16 mouse cellular contexts compared by ENCODE assay signal in the genomic region with DNA sequence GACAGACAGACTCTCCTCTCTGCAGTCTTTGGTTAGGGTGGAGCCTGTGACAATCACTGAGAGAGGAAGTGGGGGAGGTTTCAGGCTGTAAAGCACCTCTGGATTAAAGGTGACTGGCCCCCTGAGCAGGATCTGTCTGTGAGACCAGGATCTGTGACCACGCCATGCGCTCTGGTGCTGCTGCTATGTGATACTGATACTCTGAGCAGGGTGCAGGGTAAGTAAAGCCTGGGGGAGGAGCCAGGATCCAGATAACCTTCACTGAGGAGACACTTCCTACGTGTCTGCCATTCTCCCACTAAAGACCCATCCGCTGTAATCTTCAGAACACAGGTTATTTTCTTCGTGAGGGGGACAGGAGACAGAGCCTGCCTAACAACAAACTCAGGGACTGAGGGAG. TPM values are rescaled to one million over a fixed set of nuclear protein-coding genes. Genes with fewer than 3 reads are reported as not detected.
A peak's percentile ranks its signal among the peaks of the same experiment; 100 is the strongest.
DNase-seq lines count a peak whose midpoint lies in the region; ATAC-seq and TF ChIP-seq lines count a peak whose summit lies in the region.
"Had no signal": no experiment of that assay in that cellular context is flagged by ENCODE, and none has a peak within 500 bp of the region (broad histone marks: within the 10 kb centered on the region; RNA-seq: fewer than 3 reads in every experiment).

No protein-coding gene starts in this region.

- no peak for DNase-seq in heart, adult 2 months
- no peak for DNase-seq in kidney, postnatal 14 days
- no peak for DNase-seq in embryonic facial prominence, embryonic 14.5 days (ENCODE audit: low spot score)
- DNase-seq in naive thymus-derived CD4-positive, alpha-beta T cell, adult 2 months (ENCODE audit: low read depth) = peak; percentile 31
- DNase-seq in right cerebral cortex, postnatal 14 days = no peak
- DNase-seq in forebrain, embryonic 10.5 days (ENCODE audit: extremely low spot score, low spot score) = no peak
- DNase-seq: adrenal gland, postnatal 36 days; cerebellum, adult 11-12 months; left cerebral cortex, postnatal 4 days; retina, postnatal 1 day; thymus, postnatal 4 days had no signal

- no peaks in the 10 kb centered on the region; the same call in 1 of the 2 replicates for H3K79me2 ChIP-seq in heart, adult 2 months (replicated peaks; ENCODE audit: control insufficient read depth, insufficient read depth, low read length)

- ATAC-seq in heart, embryonic 12.5 days (ENCODE audit: insufficient number of reproducible peaks, low FRiP score) = 0 out of 2 replicates have a peak, but pooled peaks have one; percentile 38
- peak; percentile 43; the same call in 1 of the 2 replicates for ATAC-seq in kidney, embryonic 16.5 days (ENCODE audit: low FRiP score, low TSS enrichment)
- ATAC-seq in embryonic facial prominence, embryonic 14.5 days (ENCODE audit: low read depth) = peak; percentile 24; the same call in 1 of the 2 replicates

- H3K4me1 ChIP-seq in heart, embryonic 12.5 days (replicated peaks) = peaks cover 52% of the 10 kb centered on the region
- peaks cover 11% of the 10 kb centered on the region for H3K4me1 ChIP-seq in heart, adult 2 months (ENCODE audit: control insufficient read depth, insufficient read depth, low read length)
- H3K4me1 ChIP-seq in kidney, embryonic 16.5 days (ENCODE audit: insufficient read depth, low read length) = peaks cover 59% of the 10 kb centered on the region
- H3K4me1 ChIP-seq in embryonic facial prominence, embryonic 14.5 days (ENCODE audit: control insufficient read depth, insufficient read depth, low read length) = peaks cover 17% of the 10 kb centered on the region
- peaks cover 67% of the 10 kb centered on the region for H3K4me1 ChIP-seq in forebrain, embryonic 10.5 days

- no peak for TF ChIP-seq EP300 in heart, adult 2 months (IDR thresholded peaks at IDR 0.05; ENCODE audit: insufficient read depth, low read depth, low read length)

- peaks cover 4% of the 10 kb centered on the region; the same call in 1 of the 2 replicates for H3K36me3 ChIP-seq in heart, embryonic 12.5 days
- H3K36me3 ChIP-seq in heart, adult 2 months (ENCODE audit: control insufficient read depth, insufficient read depth, low read length) = no peaks in the 10 kb centered on the region
- H3K36me3 ChIP-seq in kidney, embryonic 16.5 days (ENCODE audit: insufficient read depth, low read length) = 0 out of 2 replicates have a peak, but pooled peaks cover 3% of the 10 kb centered on the region
- no peaks in the 10 kb centered on the region for H3K36me3 ChIP-seq in embryonic facial prominence, embryonic 14.5 days (ENCODE audit: control insufficient read depth, insufficient read depth, low read length)
- peaks cover 3% of the 10 kb centered on the region for H3K36me3 ChIP-seq in forebrain, embryonic 10.5 days (replicated peaks)

- H3K4me3 ChIP-seq in heart, embryonic 12.5 days = no peak overlapping the region
- H3K4me3 ChIP-seq in heart, adult 2 months = no peak overlapping the region
- no peak overlapping the region for H3K4me3 ChIP-seq in kidney, embryonic 16.5 days (ENCODE audit: low read length)
- H3K4me3 ChIP-seq in embryonic facial prominence, embryonic 14.5 days (ENCODE audit: low read depth, low read length) = no peak overlapping the region
- no peak overlapping the region for H3K4me3 ChIP-seq in forebrain, embryonic 10.5 days
- H3K4me3 ChIP-seq: layer of hippocampus, adult 2 months; myocyte had no signal

- peak overlapping the region; percentile 10; the same call in 1 of the 2 replicates for H3K4me2 ChIP-seq in heart, embryonic 12.5 days
- H3K4me2 ChIP-seq in kidney, embryonic 16.5 days (replicated peaks; ENCODE audit: low read depth, low read length) = no peak overlapping the region
- no peak overlapping the region for H3K4me2 ChIP-seq in embryonic facial prominence, embryonic 14.5 days (ENCODE audit: low read depth, low read length)
- H3K4me2 ChIP-seq: midbrain, embryonic 11.5 days had no signal

- TF ChIP-seq POLR2A in heart, adult 2 months (IDR thresholded peaks at IDR 0.05; ENCODE audit: insufficient read depth, low read depth, low read length) = no peak

- no peaks in the 10 kb centered on the region for H3K9me3 ChIP-seq in heart, embryonic 12.5 days (replicated peaks)
- no peaks in the 10 kb centered on the region for H3K9me3 ChIP-seq in kidney, embryonic 16.5 days (ENCODE audit: low read length)
- no peaks in the 10 kb centered on the region for H3K9me3 ChIP-seq in embryonic facial prominence, embryonic 14.5 days (ENCODE audit: control insufficient read depth, low read length)
- no peaks in the 10 kb centered on the region for H3K9me3 ChIP-seq in forebrain, embryonic 10.5 days

- TF ChIP-seq CTCF in heart, adult 2 months (IDR thresholded peaks at IDR 0.05) = no peak

- 17% methylated on average over 5 of the region's 5 CpGs for WGBS in heart, embryonic 12.5 days
- 48% methylated on average over 5 of the region's 5 CpGs for WGBS in heart, adult 2 months
- WGBS in kidney, embryonic 16.5 days = 41% methylated on average over 5 of the region's 5 CpGs
- WGBS in embryonic facial prominence, embryonic 14.5 days = 62% methylated on average over 5 of the region's 5 CpGs
- 49% methylated on average over 5 of the region's 5 CpGs for WGBS in forebrain, embryonic 10.5 days

- peak overlapping the region; percentile 85 for H3K27ac ChIP-seq in heart, embryonic 12.5 days (ENCODE audit: poor library complexity, severe bottlenecking)
- no peak overlapping the region for H3K27ac ChIP-seq in heart, adult 2 months
- H3K27ac ChIP-seq in kidney, embryonic 16.5 days (ENCODE audit: low read length) = peak overlapping the region; percentile 55
- H3K27ac ChIP-seq in embryonic facial prominence, embryonic 14.5 days (replicated peaks; ENCODE audit: low read depth, low read length) = no peak overlapping the region
- H3K27ac ChIP-seq in forebrain, embryonic 10.5 days = no peak overlapping the region
- H3K27ac ChIP-seq: layer of hippocampus, adult 2 months had no signal

- H3K27me3 ChIP-seq in heart, embryonic 12.5 days (replicated peaks) = no peaks in the 10 kb centered on the region
- no peaks in the 10 kb centered on the region for H3K27me3 ChIP-seq in heart, adult 2 months (ENCODE audit: control insufficient read depth, insufficient read depth, low read length)
- no peaks in the 10 kb centered on the region for H3K27me3 ChIP-seq in kidney, embryonic 16.5 days (ENCODE audit: insufficient read depth, low read length)
- no peaks in the 10 kb centered on the region for H3K27me3 ChIP-seq in embryonic facial prominence, embryonic 14.5 days (replicated peaks; ENCODE audit: control insufficient read depth, insufficient read depth, low read length)
- H3K27me3 ChIP-seq in forebrain, embryonic 10.5 days (ENCODE audit: poor library complexity, severe bottlenecking) = peaks cover 24% of the 10 kb centered on the region; the same call in 1 of the 2 replicates

- no peak overlapping the region; the same call in 1 of the 2 replicates for H3K9ac ChIP-seq in heart, embryonic 12.5 days
- no peak overlapping the region for H3K9ac ChIP-seq in heart, adult 2 months (ENCODE audit: low read depth, low read length)
- H3K9ac ChIP-seq in kidney, embryonic 16.5 days (replicated peaks; ENCODE audit: low read length) = no peak overlapping the region
- no peak overlapping the region for H3K9ac ChIP-seq in embryonic facial prominence, embryonic 14.5 days (ENCODE audit: low read depth, low read length)

- intact Hi-C loops in heart, adult 2 months (cut with DNase I) = loop anchor here (2.0 to 5.0 kb wide), 4 partner anchors 79 to 303 kb away; a partner anchor contains a TSS

RNA-seq across cellular contexts. Expression of a gene that starts 53.8 kb away (rescaled TPM):
- 44.1 and 44.3 TPM in 2 replicates for polyA plus RNA-seq in heart, embryonic 12.5 days (2016; fragmentation: Nextera tagmentation; extraction: Ambion mirVana)
- 10 to 100 TPM; 20.1 to 23.7 TPM for total RNA-seq in heart, adult 2 months (2021)
- polyA plus RNA-seq in heart, adult 2 months (2012; rRNA removed) = 17.4 and 21.2 TPM in 2 replicates
- polyA plus RNA-seq in kidney, embryonic 16.5 days (2015; fragmentation: Nextera tagmentation; extraction: Ambion mirVana) = 65.0 and 67.3 TPM in 2 replicates
- polyA plus RNA-seq in embryonic facial prominence, embryonic 14.5 days (2014; fragmentation: Nextera tagmentation; extraction: Ambion mirVana) = 38.1 and 41.4 TPM in 2 replicates
- 54.4 and 58.9 TPM in 2 replicates for polyA plus RNA-seq in forebrain, embryonic 10.5 days (2016; fragmentation: Nextera tagmentation; extraction: Ambion mirVana)

RNA-seq across cellular contexts. Expression of a gene that starts 58.1 kb away (rescaled TPM):
- 37.8 and 39.9 TPM in 2 replicates for polyA plus RNA-seq in heart, embryonic 12.5 days (2016; fragmentation: Nextera tagmentation; extraction: Ambion mirVana)
- total RNA-seq in heart, adult 2 months (2021) = 10 to 100 TPM; 40.1 to 42.5 TPM
- 25.3 and 36.8 TPM in 2 replicates for polyA plus RNA-seq in heart, adult 2 months (2012; rRNA removed)
- 39.0 and 40.2 TPM in 2 replicates for polyA plus RNA-seq in kidney, embryonic 16.5 days (2015; fragmentation: Nextera tagmentation; extraction: Ambion mirVana)
- polyA plus RNA-seq in embryonic facial prominence, embryonic 14.5 days (2014; fragmentation: Nextera tagmentation; extraction: Ambion mirVana) = 22.9 and 24.3 TPM in 2 replicates
- 30.5 and 33.4 TPM in 2 replicates for polyA plus RNA-seq in forebrain, embryonic 10.5 days (2016; fragmentation: Nextera tagmentation; extraction: Ambion mirVana)

Comparison
In these comparisons a context has a peak if more than half of its experiments do, and no peak if none do; other contexts are left out.
1. H3K27ac ChIP-seq: peak in heart, embryonic 12.5 days (single experiment) and kidney, embryonic 16.5 days (single experiment); none in heart, adult 2 months (single experiment), embryonic facial prominence, embryonic 14.5 days (single experiment) and forebrain, embryonic 10.5 days (single experiment).
2. Peak in every context shown above with its lines, with median percentiles within 50 percentile points of each other: ATAC-seq.